Mouse (Mus musculus) brain, embryonic 14.5 days (tissue): ENCODE data around the gene Pcp4l1.

ENCODE experiments used
- CTCF ChIP-seq: fragments of 200-500 bp; IDR thresholded peaks from 2 replicates; pipeline ENCODE4 v1.5.1; 2012; ENCODE audit warnings: inconsistent platforms, mild to moderate bottlenecking, moderate library complexity, borderline replicate concordance; ENCODE audit not compliant: insufficient read depth, insufficient read length; ENCODE audit errors: extremely low read depth
- POLR2A ChIP-seq: fragments of 200-500 bp; IDR thresholded peaks from 2 replicates; pipeline ENCODE4 v1.6.1; 2012; ENCODE audit warnings: mild to moderate bottlenecking, inconsistent platforms, borderline replicate concordance; ENCODE audit not compliant: poor library complexity, insufficient read depth, insufficient read length, severe bottlenecking; ENCODE audit errors: extremely low read depth

- TF ChIP-seq CTCF (no peak), POLR2A (no peak)
Observed at GRCm38 (mm10) chr1:171223796-171224195, 27.7 kb upstream of the Pcp4l1 start.
